Mouse (Mus musculus) cerebellum, adult 18-20 months (tissue): ENCODE data around the gene Olfr1181.
"Not testable (repeated sequence)": the region's sequence is repeated elsewhere in the genome, so short reads cannot be mapped to it uniquely, and the experiment has no call there.

ENCODE experiments used
- DNase-seq, 2 experiments: peaks; one replicate each; pipeline ENCODE4 v3.0.0; 2021

The Olfr1181 gene

GRCm38 (mm10) chr2:88426071-88426470, at the start of gene Olfr1181:
Gene Olfr1181, minus strand, starts transcription at chr2:88426171.
- no peak for DNase-seq

- DNase-seq = not testable (repeated sequence)
Measured at GRCm38 (mm10) chr2:88454567-88454966, 28.6 kb upstream of the Olfr1181 start, which contains the start of gene Olfr1183. Gene Olfr1183, plus strand, starts transcription at chr2:88454867.

- DNase-seq = no peak
Measured at GRCm38 (mm10) chr2:88449031-88449430, 23.1 kb upstream of the Olfr1181 start, which contains the start of gene Gm13757. Gene Gm13757, minus strand, starts transcription at chr2:88449131.

GRCm38 (mm10) chr2:88419051-88419450, 6.9 kb downstream of the Olfr1181 start, which contains the start of gene Olfr1180:
Gene Olfr1180, minus strand, starts transcription at chr2:88419151.
- no peak for DNase-seq

- DNase-seq = no peak
Measured at GRCm38 (mm10) chr2:88406353-88406752, 19.6 kb downstream of the Olfr1181 start, which contains the start of gene Olfr1179. Gene Olfr1179, minus strand, starts transcription at chr2:88406453.

GRCm38 (mm10) chr2:88386762-88387161, 39.2 kb downstream of the Olfr1181 start, which contains the start of gene Olfr1178:
Gene Olfr1178, plus strand, starts transcription at chr2:88387062.
- DNase-seq = no peak
